Mouse (Mus musculus): ENCODE results near the gene Zfp691. TPM values are rescaled to one million over a fixed set of nuclear protein-coding genes. Genes with fewer than 3 reads are reported as not detected.

The Zfp691 gene
- total RNA-seq, 1 experiment, result 5.4 TPM

DNA sequence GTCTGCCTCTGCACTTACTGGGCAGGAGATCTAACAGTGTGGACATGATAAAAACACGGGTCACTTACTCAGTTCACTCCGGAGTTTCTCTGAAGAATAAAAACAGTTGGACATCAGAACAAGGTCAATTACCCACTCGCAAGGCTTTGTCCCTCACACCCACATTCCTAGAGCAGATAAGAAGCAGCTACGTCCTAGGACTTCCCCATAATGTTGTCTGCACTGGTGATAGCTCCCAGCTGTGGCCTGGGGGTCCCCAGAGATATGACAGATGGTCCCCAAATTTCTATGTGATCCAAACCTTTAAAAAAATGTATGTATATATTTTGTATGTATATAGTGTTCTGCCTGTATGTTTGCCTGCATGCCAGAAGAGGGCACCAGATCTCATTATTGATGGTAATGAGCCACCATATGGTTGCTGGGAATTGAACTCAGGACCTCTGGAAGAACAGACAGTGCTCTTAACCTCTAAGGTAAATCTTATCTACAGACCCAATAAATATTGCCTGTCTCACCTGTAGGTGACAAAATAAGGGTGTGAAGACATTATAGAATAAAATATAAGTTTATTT, 6.2 kb upstream of the Zfp691 start:
- Histone ChIP-seq H3K27ac (ENCODE audit: insufficient read depth, low read depth, low read length, poor library complexity, severe bottlenecking) (no peak overlapping the region), H3K9ac (ENCODE audit: insufficient read depth, low read depth, low read length, poor library complexity, severe bottlenecking) (no peak overlapping the region), H3K9me3 (ENCODE audit: control insufficient read depth, insufficient read depth, low read depth, low read length) (no peaks in the 10 kb centered on the region), H3K4me3 (ENCODE audit: insufficient read depth in 1 of 2, low read depth in 1 of 2, low read length in 2 of 2, poor library complexity in 1 of 2, severe bottlenecking in 1 of 2) (no peak overlapping the region), H3K36me3 (ENCODE audit: control insufficient read depth, insufficient read depth, low read length, poor library complexity, severe bottlenecking) (no peaks in the 10 kb centered on the region), H3K4me1 (ENCODE audit: control insufficient read depth in 2 of 2, insufficient read depth in 2 of 2, low read length in 2 of 2, poor library complexity in 1 of 2) (no peaks in the 10 kb centered on the region)
- in situ Hi-C loops (cut with MboI; ENCODE audit: low sequenced_read_pairs in 2 of 2, unreplicated experiment in 2 of 2), result no loop called here
- DNase-seq (ENCODE audit: low read depth, low spot score), result no peak
- TF ChIP-seq CHD2 (IDR thresholded peaks at IDR 0.05; ENCODE audit: low read depth, low read length), result no peak
- TF ChIP-seq ZNF384 (IDR thresholded peaks at IDR 0.05; ENCODE audit: low read depth, low read length), result no peak
- TF ChIP-seq MAFK (IDR thresholded peaks at IDR 0.05; ENCODE audit: insufficient read depth, low read depth, low read length), result no peak
- no peak for TF ChIP-seq HCFC1 (IDR thresholded peaks at IDR 0.05; ENCODE audit: borderline replicate concordance, insufficient read depth, low read length)
- no peak for TF ChIP-seq ZC3H11A (IDR thresholded peaks at IDR 0.05; ENCODE audit: borderline replicate concordance, low read depth, low read length)

DNA sequence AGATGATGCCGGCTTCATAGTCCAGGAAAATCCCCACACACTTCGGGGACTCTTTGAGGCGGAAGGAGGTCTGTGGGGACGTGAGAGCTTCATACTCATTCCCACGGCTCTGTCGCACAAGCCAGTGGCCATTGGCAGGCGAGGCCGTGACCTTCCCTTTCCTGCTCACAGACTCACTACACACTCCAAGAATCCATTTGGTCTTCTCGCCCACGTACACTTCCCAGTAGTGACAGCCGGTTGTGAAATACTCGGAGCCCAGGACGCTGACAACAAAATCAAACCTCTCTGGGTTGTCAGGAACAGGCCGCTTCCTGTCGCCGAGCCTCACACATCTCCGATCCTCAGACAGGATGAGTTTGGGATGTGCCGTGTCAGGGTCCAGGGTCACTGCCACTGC, 4.3 kb upstream of the Zfp691 start:
- no peak for TF ChIP-seq CHD2 (IDR thresholded peaks at IDR 0.05; ENCODE audit: low read depth, low read length)
- no peak for TF ChIP-seq HCFC1 (IDR thresholded peaks at IDR 0.05; ENCODE audit: borderline replicate concordance, insufficient read depth, low read length)
- TF ChIP-seq ZC3H11A (IDR thresholded peaks at IDR 0.05; ENCODE audit: borderline replicate concordance, low read depth, low read length), result no peak
- TF ChIP-seq MAFK (IDR thresholded peaks at IDR 0.05; ENCODE audit: insufficient read depth, low read depth, low read length), result no peak
- TF ChIP-seq ZNF384 (IDR thresholded peaks at IDR 0.05; ENCODE audit: low read depth, low read length), result no peak
- DNase-seq (ENCODE audit: low read depth, low spot score), result no peak
- in situ Hi-C loops (cut with MboI; ENCODE audit: low sequenced_read_pairs in 2 of 2, unreplicated experiment in 2 of 2), result no loop called here
- Histone ChIP-seq H3K4me3 (ENCODE audit: insufficient read depth in 1 of 2, low read depth in 1 of 2, low read length in 2 of 2, poor library complexity in 1 of 2, severe bottlenecking in 1 of 2) (no peak overlapping the region), H3K9me3 (ENCODE audit: control insufficient read depth, insufficient read depth, low read depth, low read length) (no peaks in the 10 kb centered on the region), H3K9ac (ENCODE audit: insufficient read depth, low read depth, low read length, poor library complexity, severe bottlenecking) (no peak overlapping the region), H3K27ac (ENCODE audit: insufficient read depth, low read depth, low read length, poor library complexity, severe bottlenecking) (no peak overlapping the region), H3K36me3 (ENCODE audit: control insufficient read depth, insufficient read depth, low read length, poor library complexity, severe bottlenecking) (no peaks in the 10 kb centered on the region), H3K4me1 (ENCODE audit: control insufficient read depth in 2 of 2, insufficient read depth in 2 of 2, low read length in 2 of 2, poor library complexity in 1 of 2) (no peaks in the 10 kb centered on the region)

DNA sequence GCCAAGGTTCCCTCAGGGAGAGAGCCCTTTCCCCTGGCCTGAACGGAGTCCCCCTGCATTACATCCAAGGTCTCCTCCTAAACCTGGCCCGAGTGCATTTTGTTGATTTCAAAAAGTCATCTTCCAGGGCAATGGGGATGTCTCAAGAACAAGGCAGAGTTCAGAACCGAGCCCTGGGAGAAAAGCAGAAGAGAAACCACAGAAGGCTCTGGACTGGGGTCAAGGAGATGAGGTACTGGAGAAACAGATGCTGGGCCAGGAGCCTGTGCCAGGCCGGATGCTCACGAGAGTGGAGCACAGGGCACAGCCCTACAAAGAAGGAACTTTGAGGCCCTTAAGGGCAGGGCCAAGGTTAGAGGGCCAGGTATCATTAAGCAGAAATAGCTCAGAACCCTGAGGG, 3.7 kb upstream of the Zfp691 start:
- in situ Hi-C loops (cut with MboI; ENCODE audit: low sequenced_read_pairs in 2 of 2, unreplicated experiment in 2 of 2), result no loop called here
- DNase-seq (ENCODE audit: low read depth, low spot score), result no peak
- no peaks in the 10 kb centered on the region for H3K9me3 ChIP-seq (ENCODE audit: control insufficient read depth, insufficient read depth, low read depth, low read length)
- H3K36me3 ChIP-seq (ENCODE audit: control insufficient read depth, insufficient read depth, low read length, poor library complexity, severe bottlenecking), result no peaks in the 10 kb centered on the region
- no peak overlapping the region for H3K27ac ChIP-seq (ENCODE audit: insufficient read depth, low read depth, low read length, poor library complexity, severe bottlenecking)
- H3K9ac ChIP-seq (ENCODE audit: insufficient read depth, low read depth, low read length, poor library complexity, severe bottlenecking), result no peak overlapping the region
- TF ChIP-seq MAFK (IDR thresholded peaks at IDR 0.05; ENCODE audit: insufficient read depth, low read depth, low read length) (no peak), CHD2 (IDR thresholded peaks at IDR 0.05; ENCODE audit: low read depth, low read length) (no peak), ZNF384 (IDR thresholded peaks at IDR 0.05; ENCODE audit: low read depth, low read length) (no peak), HCFC1 (IDR thresholded peaks at IDR 0.05; ENCODE audit: borderline replicate concordance, insufficient read depth, low read length) (no peak), ZC3H11A (IDR thresholded peaks at IDR 0.05; ENCODE audit: borderline replicate concordance, low read depth, low read length) (no peak)
- no peak overlapping the region for H3K4me3 ChIP-seq (ENCODE audit: insufficient read depth in 1 of 2, low read depth in 1 of 2, low read length in 2 of 2, poor library complexity in 1 of 2, severe bottlenecking in 1 of 2)
- 0 out of 4 replicates have a peak, but pooled peaks cover 0 to 2% of the 10 kb centered on the region in 2 experiments for H3K4me1 ChIP-seq (ENCODE audit: control insufficient read depth in 2 of 2, insufficient read depth in 2 of 2, low read length in 2 of 2, poor library complexity in 1 of 2)

DNA sequence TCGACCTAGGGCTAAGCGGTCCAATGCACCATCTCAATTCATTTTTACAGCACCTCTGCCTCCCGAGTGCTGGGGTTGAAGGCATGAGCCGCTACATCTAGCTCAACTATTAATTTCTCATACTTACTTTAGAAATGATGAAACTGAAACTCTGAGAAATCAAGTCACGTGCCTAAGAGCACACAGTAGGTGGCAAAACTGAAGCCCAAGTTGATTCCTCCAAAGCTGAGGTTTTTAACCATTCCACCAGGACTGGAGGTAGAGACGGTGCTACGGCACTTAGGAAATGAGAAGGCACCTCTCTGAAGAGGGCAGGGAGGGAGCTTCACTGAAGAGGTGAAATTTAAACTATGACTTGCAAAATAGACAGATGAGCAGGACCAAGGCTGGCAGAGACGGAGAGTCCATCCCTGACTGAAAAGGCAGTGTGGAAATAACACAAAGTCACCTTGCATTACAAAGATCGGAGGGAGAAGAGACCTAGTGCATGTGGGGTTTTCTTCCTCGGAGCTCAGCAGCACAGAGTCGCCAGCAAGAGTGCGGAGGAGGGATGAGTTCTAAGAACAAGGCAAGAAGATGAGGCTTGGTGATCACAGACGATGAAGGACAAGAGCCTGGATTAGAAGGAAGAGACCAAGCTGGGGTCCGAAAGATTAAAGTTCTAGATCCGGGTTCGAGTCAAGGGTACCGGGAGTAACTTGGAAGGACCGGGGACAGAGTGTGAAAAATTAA, 910 bp downstream of the Zfp691 start:
- in situ Hi-C loops (cut with MboI; ENCODE audit: low sequenced_read_pairs in 2 of 2, unreplicated experiment in 2 of 2), result loop anchor here (5.0 to 25.0 kb wide), 3 partner anchors 171 to 561 kb away; partner anchors contain the start of genes Cfap57 (in 1 of the 2) and Ebna1bp2 (in 1 of the 2)
- H3K9ac ChIP-seq (ENCODE audit: insufficient read depth, low read depth, low read length, poor library complexity, severe bottlenecking), result peak overlapping the region; percentile 69
- peaks cover 11% of the 10 kb centered on the region for H3K36me3 ChIP-seq (ENCODE audit: control insufficient read depth, insufficient read depth, low read length, poor library complexity, severe bottlenecking)
- DNase-seq (ENCODE audit: low read depth, low spot score), result no peak
- H3K4me3 ChIP-seq (ENCODE audit: insufficient read depth in 1 of 2, low read depth in 1 of 2, low read length in 2 of 2, poor library complexity in 1 of 2, severe bottlenecking in 1 of 2), result peak overlapping the region; percentile 80 to 95
- TF ChIP-seq ZC3H11A (IDR thresholded peaks at IDR 0.05; ENCODE audit: borderline replicate concordance, low read depth, low read length) (no peak), ZNF384 (IDR thresholded peaks at IDR 0.05; ENCODE audit: low read depth, low read length) (no peak), HCFC1 (IDR thresholded peaks at IDR 0.05; ENCODE audit: borderline replicate concordance, insufficient read depth, low read length) (no peak), MAFK (IDR thresholded peaks at IDR 0.05; ENCODE audit: insufficient read depth, low read depth, low read length) (no peak), CHD2 (IDR thresholded peaks at IDR 0.05; ENCODE audit: low read depth, low read length) (no peak)
- no peak overlapping the region for H3K27ac ChIP-seq (ENCODE audit: insufficient read depth, low read depth, low read length, poor library complexity, severe bottlenecking)
- no peaks in the 10 kb centered on the region for H3K9me3 ChIP-seq (ENCODE audit: control insufficient read depth, insufficient read depth, low read depth, low read length)
- peaks cover 0 to 6% of the 10 kb centered on the region in 2 experiments; a peak in 1 of 4 replicates for H3K4me1 ChIP-seq (ENCODE audit: control insufficient read depth in 2 of 2, insufficient read depth in 2 of 2, low read length in 2 of 2, poor library complexity in 1 of 2)

Data from ES-E14 (cell line).